Mouse (Mus musculus) myocyte (in vitro differentiated cells): Measurements from ENCODE around the gene Tpk1.

ENCODE experiments used
- CEBPB ChIP-seq: IDR thresholded peaks from 2 replicates; pipeline ENCODE4 v1.6.1; 2011; ENCODE audit warnings: mild to moderate bottlenecking, moderate library complexity; ENCODE audit not compliant: poor library complexity, insufficient read depth, severe bottlenecking
- E2F4 ChIP-seq: IDR thresholded peaks from one replicate; pipeline ENCODE4 v1.6.1; 2011; ENCODE audit warnings: mild to moderate bottlenecking, control low read depth, moderate library complexity; ENCODE audit not compliant: insufficient read depth
- MAX ChIP-seq: IDR thresholded peaks from one replicate; pipeline ENCODE4 v1.6.1; 2011; ENCODE audit warnings: low read depth, mild to moderate bottlenecking, control low read depth
- MYOD1 ChIP-seq, 3 experiments: IDR thresholded peaks; one replicate each; pipeline ENCODE4 v1.6.1; 2011; ENCODE audit warnings: control low read depth in 2 of 3, low read depth in 2 of 3, mild to moderate bottlenecking in 2 of 3, moderate library complexity in 1 of 3; ENCODE audit not compliant: insufficient read length in 2 of 3, control insufficient read depth in 1 of 3
- MYOG ChIP-seq, 3 experiments: IDR thresholded peaks; one replicate each; pipeline ENCODE4 v1.6.1; 2011; ENCODE audit warnings: control low read depth in 2 of 3, low read depth in 2 of 3, mild to moderate bottlenecking in 2 of 3; ENCODE audit not compliant: insufficient read length in 2 of 3, control insufficient read depth in 1 of 3, insufficient read depth in 1 of 3
- POLR2A ChIP-seq: IDR thresholded peaks from one replicate; pipeline ENCODE4 v1.6.1; 2011; ENCODE audit warnings: low read depth, mild to moderate bottlenecking, control low read depth, moderate library complexity; ENCODE audit not compliant: insufficient read length
- POLR2AphosphoS2 ChIP-seq: IDR thresholded peaks from one replicate; pipeline ENCODE4 v1.6.1; 2011; ENCODE audit warnings: low read depth, control low read depth; ENCODE audit not compliant: insufficient read length
- REST ChIP-seq: IDR thresholded peaks from one replicate; pipeline ENCODE4 v1.6.1; 2011; ENCODE audit warnings: mild to moderate bottlenecking, control low read depth, moderate library complexity; ENCODE audit not compliant: insufficient read depth, insufficient read length
- SRF ChIP-seq: IDR thresholded peaks from one replicate; pipeline ENCODE4 v1.6.1; 2011; ENCODE audit warnings: low read depth; ENCODE audit not compliant: control insufficient read depth, insufficient read length
- TCF12 ChIP-seq: IDR thresholded peaks from one replicate; pipeline ENCODE4 v1.6.1; 2011; ENCODE audit warnings: mild to moderate bottlenecking, control low read depth; ENCODE audit not compliant: poor library complexity, insufficient read depth, severe bottlenecking
- TCF3 ChIP-seq: IDR thresholded peaks from one replicate; pipeline ENCODE4 v1.6.1; 2011; ENCODE audit warnings: low read depth, control low read depth; ENCODE audit not compliant: insufficient read length
- USF1 ChIP-seq: IDR thresholded peaks from one replicate; pipeline ENCODE4 v1.6.1; 2011; ENCODE audit warnings: low read depth, mild to moderate bottlenecking, control low read depth, moderate library complexity

- no peak for TF ChIP-seq POLR2A
- no peak for TF ChIP-seq MAX
- no peak for TF ChIP-seq CEBPB
- TF ChIP-seq USF1 = no peak
- TF ChIP-seq POLR2AphosphoS2 = no peak
- TF ChIP-seq MYOD1 (IDR thresholded peaks at IDR 0.05; ENCODE audit: control insufficient read depth in 1 of 3, insufficient read length in 2 of 3, low read depth in 2 of 3) = no peak
- TF ChIP-seq E2F4 = no peak
- TF ChIP-seq TCF12 = no peak
- no peak for TF ChIP-seq MYOG (IDR thresholded peaks at IDR 0.05; ENCODE audit: control insufficient read depth in 1 of 3, insufficient read depth in 1 of 3, insufficient read length in 2 of 3, low read depth in 2 of 3)
- TF ChIP-seq REST = no peak
- TF ChIP-seq SRF = no peak
- no peak for TF ChIP-seq TCF3
Measured at GRCm38 (mm10) chr6:43666611-43667400, 728 bp upstream of the Tpk1 start.
